ENCODE assay signal across 9 mouse cellular contexts in genomic region chr11:118975917-118976316, GRCm38 (mm10). TPM values are rescaled to one million over a fixed set of nuclear protein-coding genes. Genes with fewer than 3 reads are reported as not detected.
DNase-seq lines count a peak whose midpoint lies in the region; ATAC-seq and TF ChIP-seq lines count a peak whose summit lies in the region.
"Had no signal": no experiment of that assay in that cellular context is flagged by ENCODE, and none has a peak within 500 bp of the region (broad histone marks: within the 10 kb centered on the region; RNA-seq: fewer than 3 reads in every experiment).

No protein-coding gene starts in this region.

- no peak for TF ChIP-seq CTCF in forebrain, postnatal 0 days (IDR thresholded peaks at IDR 0.05; ENCODE audit: low read depth)

- H3K27me3 ChIP-seq in heart, embryonic 13.5 days (replicated peaks): peaks cover 81% of the 10 kb centered on the region
- no peaks in the 10 kb centered on the region for H3K27me3 ChIP-seq in forebrain, postnatal 0 days (ENCODE audit: insufficient read depth, low read length)
- peaks cover 43% of the 10 kb centered on the region for H3K27me3 ChIP-seq in liver, embryonic 12.5 days (replicated peaks)
- H3K27me3 ChIP-seq in stomach, embryonic 16.5 days (ENCODE audit: control insufficient read depth, insufficient read depth, low read length): peaks cover 5% of the 10 kb centered on the region; the same call in 1 of the 2 replicates

- H3K4me2 ChIP-seq in heart, embryonic 13.5 days: peak overlapping the region; percentile 45
- peak overlapping the region; percentile 37 for H3K4me2 ChIP-seq in forebrain, postnatal 0 days (ENCODE audit: low read depth)
- peak overlapping the region; percentile 43 for H3K4me2 ChIP-seq in liver, embryonic 12.5 days
- peak overlapping the region; percentile 40 for H3K4me2 ChIP-seq in stomach, embryonic 16.5 days (ENCODE audit: low read depth, low read length)

- DNase-seq in heart, postnatal 4 days: no peak
- peak; percentile 16 for DNase-seq in Muller cell, postnatal 12 days (ENCODE audit: inconsistent ontology term)
- DNase-seq in forebrain, postnatal 0 days: no peak
- no peak for DNase-seq in gastrocnemius, adult 18-20 months (ENCODE audit: low spot score)
- DNase-seq in left cerebral cortex, postnatal 25 days (ENCODE audit: low spot score in 2 of 2): no peak

- H3K27ac ChIP-seq in heart, embryonic 13.5 days (replicated peaks): no peak overlapping the region
- H3K27ac ChIP-seq in forebrain, postnatal 0 days (ENCODE audit: low read depth, low read length): no peak overlapping the region
- H3K27ac ChIP-seq in liver, embryonic 12.5 days: no peak overlapping the region
- no peak overlapping the region for H3K27ac ChIP-seq in stomach, embryonic 16.5 days (ENCODE audit: low read length)

- no peaks in the 10 kb centered on the region for H3K36me3 ChIP-seq in heart, embryonic 13.5 days
- H3K36me3 ChIP-seq in forebrain, postnatal 0 days (ENCODE audit: insufficient read depth): no peaks in the 10 kb centered on the region
- no peaks in the 10 kb centered on the region for H3K36me3 ChIP-seq in liver, embryonic 12.5 days
- H3K36me3 ChIP-seq in stomach, embryonic 16.5 days (ENCODE audit: control insufficient read depth, insufficient read depth, low read length): no peaks in the 10 kb centered on the region

- H3K4me3 ChIP-seq in heart, embryonic 13.5 days: peak overlapping the region; percentile 5; the same call in 1 of the 2 replicates
- no peak overlapping the region for H3K4me3 ChIP-seq in forebrain, postnatal 0 days (ENCODE audit: low read depth, low read length)
- no peak overlapping the region for H3K4me3 ChIP-seq in liver, embryonic 12.5 days
- no peak overlapping the region for H3K4me3 ChIP-seq in stomach, embryonic 16.5 days (replicated peaks; ENCODE audit: low read length)

- peak overlapping the region; percentile 44; the same call in 1 of the 2 replicates for H3K9ac ChIP-seq in heart, embryonic 13.5 days
- H3K9ac ChIP-seq in forebrain, postnatal 0 days: 0 out of 2 replicates have a peak overlapping the region, but pooled peaks have one; percentile 15
- no peak overlapping the region for H3K9ac ChIP-seq in liver, embryonic 12.5 days
- H3K9ac ChIP-seq in stomach, embryonic 16.5 days (ENCODE audit: low read length): 0 out of 2 replicates have a peak overlapping the region, but pooled peaks have one; percentile 49

- H3K9me3 ChIP-seq in heart, embryonic 13.5 days: no peaks in the 10 kb centered on the region
- H3K9me3 ChIP-seq in forebrain, postnatal 0 days (ENCODE audit: low read length): no peaks in the 10 kb centered on the region
- H3K9me3 ChIP-seq in liver, embryonic 12.5 days (replicated peaks): no peaks in the 10 kb centered on the region
- no peaks in the 10 kb centered on the region for H3K9me3 ChIP-seq in stomach, embryonic 16.5 days (replicated peaks; ENCODE audit: control insufficient read depth, low read length)

- intact Hi-C loops in left cerebral cortex, postnatal 25 days (cut with DNase I): loop anchor here (1.0 to 10.0 kb wide), 3 partner anchors 66 to 551 kb away; partner anchors contain the start of gene C1qtnf1

- no peak for ATAC-seq in heart, embryonic 13.5 days (ENCODE audit: extremely low read depth, insufficient number of reproducible peaks, low FRiP score, low TSS enrichment)
- 0 out of 2 replicates have a peak, but pooled peaks have one; percentile 12 for ATAC-seq in forebrain, postnatal 0 days
- no peak for ATAC-seq in liver, embryonic 12.5 days
- ATAC-seq in stomach, embryonic 16.5 days (ENCODE audit: insufficient read depth, low FRiP score): no peak

- peaks cover 5% of the 10 kb centered on the region for H3K4me1 ChIP-seq in heart, embryonic 13.5 days
- peaks cover 9% of the 10 kb centered on the region for H3K4me1 ChIP-seq in forebrain, postnatal 0 days (ENCODE audit: insufficient read depth)
- peaks cover 6% of the 10 kb centered on the region; the same call in 1 of the 2 replicates for H3K4me1 ChIP-seq in liver, embryonic 12.5 days
- no peaks in the 10 kb centered on the region for H3K4me1 ChIP-seq in stomach, embryonic 16.5 days (ENCODE audit: control insufficient read depth, insufficient read depth, low read length)

- WGBS in heart, embryonic 13.5 days: 18% methylated on average over 12 of the region's 12 CpGs
- WGBS in forebrain, postnatal 0 days: 12% methylated on average over 12 of the region's 12 CpGs
- 15% methylated on average over 12 of the region's 12 CpGs for WGBS in liver, embryonic 12.5 days (ENCODE audit: insufficient replicate concordance)
- WGBS in stomach, embryonic 16.5 days: 19% methylated on average over 12 of the region's 12 CpGs

RNA-seq across cellular contexts. Expression of gene Enpp7, which starts 12.1 kb away (rescaled TPM):
- not detected in 2 replicates for polyA plus RNA-seq in heart, embryonic 13.5 days (2015; fragmentation: Nextera tagmentation; extraction: Ambion mirVana)
- not detected for total RNA-seq in heart, postnatal 4 days (2021)
- not detected in 2 replicates for total RNA-seq in forebrain, postnatal 0 days (2014; rRNA removed)
- polyA plus RNA-seq in forebrain, postnatal 0 days (2015; fragmentation: Nextera tagmentation; extraction: Ambion mirVana): not detected in 2 replicates
- not detected in 2 replicates for polyA plus RNA-seq in liver, embryonic 12.5 days (2016; fragmentation: Nextera tagmentation; extraction: Ambion mirVana)
- polyA plus RNA-seq in stomach, embryonic 16.5 days (2015; fragmentation: Nextera tagmentation; extraction: Ambion mirVana): not detected in 2 replicates
- not detected for total RNA-seq in gastrocnemius, adult 18-20 months (2021)
- total RNA-seq in left cerebral cortex, postnatal 25 days (2021): not detected
- total RNA-seq: layer of hippocampus, postnatal 10 days had no signal

RNA-seq across cellular contexts. Expression of gene Cbx2, which starts 46.8 kb away (rescaled TPM):
- 17.6 and 18.9 TPM in 2 replicates for polyA plus RNA-seq in heart, embryonic 13.5 days (2015; fragmentation: Nextera tagmentation; extraction: Ambion mirVana)
- total RNA-seq in heart, postnatal 4 days (2021): 1 to 10 TPM; 7.6 to 7.8 TPM
- 9.2 and 15.2 TPM in 2 replicates for total RNA-seq in forebrain, postnatal 0 days (2014; rRNA removed)
- 6.4 TPM in 2 replicates for polyA plus RNA-seq in forebrain, postnatal 0 days (2015; fragmentation: Nextera tagmentation; extraction: Ambion mirVana)
- 8.6 TPM in 2 replicates for polyA plus RNA-seq in liver, embryonic 12.5 days (2016; fragmentation: Nextera tagmentation; extraction: Ambion mirVana)
- polyA plus RNA-seq in stomach, embryonic 16.5 days (2015; fragmentation: Nextera tagmentation; extraction: Ambion mirVana): 15.2 and 16.5 TPM in 2 replicates
- 1 to 10 TPM in 1 of 2 experiments, under 1 TPM in 1; 0.85 to 1.0 TPM for total RNA-seq in gastrocnemius, adult 18-20 months (2021)
- total RNA-seq in left cerebral cortex, postnatal 25 days (2021): 1 to 10 TPM; 2.6 to 3.0 TPM
